Mouse (Mus musculus) forebrain, embryonic 11.5 days (tissue): ENCODE measurements around the gene Polr1c. TPM values are rescaled to one million over a fixed set of nuclear protein-coding genes. Genes with fewer than 3 reads are reported as not detected.
A peak's percentile ranks its signal among the peaks of the same experiment; 100 is the strongest.

Experiments
- ATAC-seq: fragments of 200-750 bp; cut with Nextera tagmentation; replicated peaks from 2 replicates; pipeline ENCODE4 v1.8.0; 2017; ENCODE audit warnings: moderate TSS enrichment; ENCODE audit not compliant: low FRiP score
- DNase-seq: peaks from one replicate; pipeline ENCODE4 v3.0.0-alpha.2; 2017; ENCODE audit warnings: low spot score
- H3K27ac ChIP-seq: fragments of 300-500 bp; sonication (generic); 2 replicates; pipeline ENCODE4 v1.5.1; 2014; ENCODE audit warnings: low read depth, low read length
- H3K27me3 ChIP-seq: fragments of 300-500 bp; sonication (generic); 2 replicates; pipeline ENCODE4 v1.6.1; 2014; ENCODE audit warnings: mild to moderate bottlenecking, low read length, mixed read lengths; ENCODE audit not compliant: control insufficient read depth, insufficient read depth
- H3K36me3 ChIP-seq: fragments of 300-500 bp; sonication (generic); 2 replicates; pipeline ENCODE4 v1.6.1; 2014; ENCODE audit warnings: mild to moderate bottlenecking, low read length, moderate library complexity, mixed read lengths; ENCODE audit not compliant: control insufficient read depth, insufficient read depth
- H3K4me1 ChIP-seq: fragments of 300-500 bp; sonication (generic); replicated peaks from 2 replicates; pipeline ENCODE4 v1.6.1; 2014; ENCODE audit warnings: low read length, mixed read lengths; ENCODE audit not compliant: control insufficient read depth, insufficient read depth
- H3K4me2 ChIP-seq: fragments of 300-500 bp; sonication (generic); 2 replicates; pipeline ENCODE4 v1.6.1; 2014; ENCODE audit warnings: low read depth, mild to moderate bottlenecking, low read length, moderate library complexity, mixed read lengths; ENCODE audit not compliant: severe bottlenecking
- H3K4me3 ChIP-seq: fragments of 300-500 bp; sonication (generic); 2 replicates; pipeline ENCODE4 v1.5.1; 2014; ENCODE audit warnings: low read depth, low read length
- H3K9ac ChIP-seq: fragments of 300-500 bp; sonication (generic); 2 replicates; pipeline ENCODE4 v1.6.1; 2014; ENCODE audit warnings: low read length
- H3K9me3 ChIP-seq: fragments of 300-500 bp; sonication (generic); 2 replicates; pipeline ENCODE4 v1.6.1; 2016; ENCODE audit warnings: low read length, mixed read lengths; ENCODE audit not compliant: control insufficient read depth
- WGBS: fragments of 180-500 bp; shearing (Covaris S2); extraction: QIAGEN DNeasy Blood & Tissue Kit; methylation state at CpG from one replicate; pipeline ENCODE4 v1.1.7; 2014; 5-methylcytosine and 5-hydroxymethylcytosine counted together
- polyA plus RNA-seq: library from polyadenylated mRNA; unstranded; fragments of >200 nt; fragmentation: Nextera tagmentation; extraction: Ambion mirVana; gene quantifications from 2 replicates; pipeline ENCODE4 v1.2.1, GENCODE M21; 2014

The Polr1c gene
- polyA plus RNA-seq, 1 experiment from 2014 or later, result 111 TPM

DNA sequence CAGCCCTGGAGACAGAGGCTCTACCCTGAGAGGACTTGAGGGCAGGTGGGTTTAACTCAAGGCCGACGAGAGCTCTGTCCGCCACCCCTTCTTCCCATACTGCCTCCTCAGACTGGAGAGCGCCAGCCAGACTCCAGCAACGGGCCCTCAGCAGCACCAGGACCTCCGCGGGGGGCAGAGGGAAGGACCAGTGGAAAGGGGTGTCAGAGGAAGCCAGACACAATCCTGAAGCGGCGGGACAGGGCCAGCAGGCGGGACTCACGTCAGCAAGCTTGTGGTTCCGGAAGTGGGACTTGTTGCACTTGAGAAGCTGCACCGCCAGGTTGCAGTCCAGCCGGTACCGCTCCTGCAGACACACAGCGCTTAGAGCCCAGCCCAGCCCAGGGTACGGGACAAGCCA lies 11.8 kb upstream of the Polr1c start:
- Histone ChIP-seq H3K36me3 (peaks cover 16% of the 10 kb centered on the region), H3K27me3 (peaks cover 5% of the 10 kb centered on the region; the same call in 1 of the 2 replicates), H3K4me3 (no peak overlapping the region), H3K4me1 (no peaks in the 10 kb centered on the region), H3K4me2 (no peak overlapping the region), H3K9me3 (no peaks in the 10 kb centered on the region; the same call in 1 of the 2 replicates), H3K9ac (no peak overlapping the region), H3K27ac (no peak overlapping the region)
- DNase-seq (no peak), ATAC-seq (no peak)
- WGBS, result 88% methylated on average over 17 of the region's 17 CpGs

DNA sequence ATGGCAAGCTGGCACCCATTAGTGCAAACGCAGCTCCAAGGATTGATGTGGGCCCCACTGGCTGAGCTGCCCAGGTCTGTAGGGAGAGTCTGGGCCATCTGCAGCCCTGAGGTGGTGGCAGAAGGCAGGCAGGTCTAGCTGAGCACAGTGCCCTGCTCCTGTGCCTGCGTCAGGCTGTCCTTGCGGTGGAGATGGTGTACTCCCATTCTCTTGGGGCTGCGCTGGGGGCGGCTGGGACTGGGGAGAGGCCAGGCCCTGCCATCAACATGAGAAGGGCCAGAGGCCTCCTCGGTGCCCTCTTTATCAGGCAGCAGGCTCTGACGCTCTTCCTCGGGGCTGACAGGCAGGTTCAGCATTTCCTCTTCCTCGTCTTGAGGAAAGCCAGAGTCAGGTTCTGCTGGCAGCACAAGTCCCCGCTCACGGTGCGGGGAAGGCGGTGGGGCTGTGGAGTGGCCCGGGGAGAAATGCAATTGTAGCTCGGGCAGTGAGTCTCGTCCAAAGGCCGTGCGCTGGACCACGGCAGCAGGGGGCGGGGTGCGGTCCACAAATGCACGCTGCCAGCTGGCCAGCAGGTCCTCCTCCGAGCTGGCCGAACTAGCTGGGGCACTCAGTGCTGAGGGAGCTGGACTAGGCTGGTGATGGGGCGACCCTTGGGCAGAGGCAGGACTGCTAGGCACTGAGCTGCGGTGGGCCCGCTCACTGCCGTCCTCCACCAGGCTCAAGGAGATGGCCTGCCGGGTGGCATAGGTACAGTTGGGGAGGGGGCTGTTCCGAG lies 10.6 kb upstream of the Polr1c start:
- Histone ChIP-seq H3K27me3 (peaks cover 5% of the 10 kb centered on the region; the same call in 1 of the 2 replicates), H3K36me3 (peaks cover 12% of the 10 kb centered on the region), H3K9ac (no peak overlapping the region), H3K4me1 (0 out of 2 replicates have a peak, but pooled peaks cover under 1% of the 10 kb centered on the region), H3K9me3 (no peaks in the 10 kb centered on the region; the same call in 1 of the 2 replicates), H3K4me3 (no peak overlapping the region), H3K4me2 (no peak overlapping the region), H3K27ac (no peak overlapping the region)
- 88% methylated on average over 30 of the region's 30 CpGs for WGBS
- ATAC-seq (no peak), DNase-seq (no peak)

DNA sequence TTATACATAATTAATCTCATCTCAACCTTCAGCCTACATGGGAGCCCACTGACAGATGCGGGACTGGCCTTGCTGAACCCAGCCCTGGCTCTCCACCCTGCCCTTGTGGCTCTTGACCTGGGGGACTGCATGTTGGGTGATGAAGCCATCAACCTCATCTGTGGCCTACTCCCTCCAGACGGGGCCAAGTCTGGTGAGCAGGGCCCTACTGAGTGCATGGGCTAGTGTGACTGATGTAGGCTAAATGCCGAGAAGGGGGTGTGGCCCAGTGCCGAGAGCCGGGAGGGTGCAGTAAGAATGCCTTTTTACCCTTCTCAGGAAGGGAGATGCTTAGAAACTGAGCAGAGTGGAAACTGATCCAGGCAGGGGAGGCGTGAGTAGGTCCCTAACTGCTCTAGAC lies 7.3 kb upstream of the Polr1c start:
- Histone ChIP-seq H3K4me1 (0 out of 2 replicates have a peak, but pooled peaks cover 2% of the 10 kb centered on the region), H3K27me3 (peaks cover 5% of the 10 kb centered on the region; the same call in 1 of the 2 replicates), H3K36me3 (peaks cover 9% of the 10 kb centered on the region; the same call in 1 of the 2 replicates), H3K9me3 (no peaks in the 10 kb centered on the region; the same call in 1 of the 2 replicates), H3K4me2 (no peak overlapping the region), H3K4me3 (no peak overlapping the region), H3K27ac (no peak overlapping the region), H3K9ac (no peak overlapping the region)
- ATAC-seq, result no peak
- DNase-seq, result no peak
- 31% methylated on average over 6 of the region's 6 CpGs for WGBS

DNA sequence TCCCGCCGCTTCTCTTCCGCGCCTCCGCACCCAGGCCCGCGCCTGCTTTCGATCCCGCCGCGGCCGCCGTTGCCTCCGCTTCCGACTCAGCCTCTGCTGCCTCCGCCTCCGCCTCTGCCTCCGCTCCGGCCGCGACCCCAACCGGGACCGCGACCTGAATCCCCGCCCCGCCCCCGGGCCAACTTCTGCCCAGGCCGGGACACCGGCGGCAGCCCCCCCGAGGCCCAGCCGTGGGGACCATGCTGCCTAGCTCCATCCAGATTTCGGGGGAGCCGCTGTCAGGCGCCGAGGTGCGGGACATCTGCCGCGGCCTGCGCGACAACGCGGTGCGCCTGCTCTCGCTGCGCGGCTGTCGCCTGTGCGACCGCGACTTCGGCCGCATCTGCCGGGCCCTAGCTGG lies 6.3 kb upstream of the Polr1c start:
- H3K4me1 ChIP-seq, result peaks cover 3% of the 10 kb centered on the region; the same call in 1 of the 2 replicates
- no peak overlapping the region for H3K27ac ChIP-seq
- peaks cover 5% of the 10 kb centered on the region; the same call in 1 of the 2 replicates for H3K27me3 ChIP-seq
- peak overlapping the region; percentile 72 for H3K9ac ChIP-seq
- DNase-seq (no peak), ATAC-seq (no peak; the same call in none of the 2 replicates)
- 1% methylated on average over 39 of the region's 54 CpGs for WGBS
- peaks cover 4% of the 10 kb centered on the region; the same call in 1 of the 2 replicates for H3K36me3 ChIP-seq
- H3K4me3 ChIP-seq, result peak overlapping the region; percentile 61
- peak overlapping the region; percentile 99 for H3K4me2 ChIP-seq
- no peaks in the 10 kb centered on the region; the same call in 1 of the 2 replicates for H3K9me3 ChIP-seq

DNA sequence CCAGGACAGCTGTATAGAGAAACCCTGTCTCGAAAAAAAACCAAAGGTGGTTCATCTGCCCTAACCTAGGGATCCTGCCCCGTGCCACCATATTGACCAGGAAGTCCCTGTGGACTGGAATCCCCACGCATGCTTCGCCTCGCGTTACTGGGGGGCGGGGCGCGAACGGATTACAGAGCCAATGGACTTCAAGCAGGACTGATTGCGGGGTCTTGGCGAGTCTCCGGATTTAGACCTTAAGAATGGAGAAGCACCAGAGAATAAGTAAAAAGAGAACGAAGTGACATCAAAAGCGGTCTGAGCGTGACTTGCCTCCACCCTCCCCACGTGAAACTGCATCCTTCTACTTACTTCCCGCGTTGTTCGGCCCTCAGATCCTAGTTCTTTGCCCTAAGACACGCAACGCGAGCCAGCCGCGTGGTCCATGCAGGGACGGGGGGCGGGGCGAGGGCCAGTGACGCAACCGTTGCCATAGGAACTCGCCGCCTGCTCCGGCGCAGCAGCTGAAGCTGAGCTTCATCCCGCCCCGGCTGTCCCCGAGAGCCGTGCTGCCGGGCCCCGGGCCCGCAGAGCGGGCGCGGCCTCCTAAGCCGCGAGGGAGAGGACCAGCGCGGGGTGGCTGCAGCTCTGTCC lies 5.7 kb upstream of the Polr1c start, which contains the start of gene Lrrc73:
Gene Lrrc73 (plus strand): TSS at position 80 of the 633 bp plus-strand sequence.
- peak within 1 kb of the TSS; percentile 61 for H3K4me3 ChIP-seq
- WGBS, result 2% methylated on average over 40 of the region's 48 CpGs
- H3K9ac ChIP-seq, result peak within 1 kb of the TSS; percentile 72
- H3K27me3 ChIP-seq, result peaks cover 5% of the 10 kb centered on the region; the same call in 1 of the 2 replicates
- no peaks in the 10 kb centered on the region; the same call in 1 of the 2 replicates for H3K9me3 ChIP-seq
- peak; percentile 91 for ATAC-seq
- peak; percentile 95 for DNase-seq
- H3K4me1 ChIP-seq, result peaks cover 9% of the 10 kb centered on the region; the same call in 1 of the 2 replicates
- no peak within 1 kb of the TSS for H3K27ac ChIP-seq
- H3K36me3 ChIP-seq, result peaks cover 4% of the 10 kb centered on the region; the same call in 1 of the 2 replicates
- peak within 1 kb of the TSS; percentile 99 for H3K4me2 ChIP-seq

DNA sequence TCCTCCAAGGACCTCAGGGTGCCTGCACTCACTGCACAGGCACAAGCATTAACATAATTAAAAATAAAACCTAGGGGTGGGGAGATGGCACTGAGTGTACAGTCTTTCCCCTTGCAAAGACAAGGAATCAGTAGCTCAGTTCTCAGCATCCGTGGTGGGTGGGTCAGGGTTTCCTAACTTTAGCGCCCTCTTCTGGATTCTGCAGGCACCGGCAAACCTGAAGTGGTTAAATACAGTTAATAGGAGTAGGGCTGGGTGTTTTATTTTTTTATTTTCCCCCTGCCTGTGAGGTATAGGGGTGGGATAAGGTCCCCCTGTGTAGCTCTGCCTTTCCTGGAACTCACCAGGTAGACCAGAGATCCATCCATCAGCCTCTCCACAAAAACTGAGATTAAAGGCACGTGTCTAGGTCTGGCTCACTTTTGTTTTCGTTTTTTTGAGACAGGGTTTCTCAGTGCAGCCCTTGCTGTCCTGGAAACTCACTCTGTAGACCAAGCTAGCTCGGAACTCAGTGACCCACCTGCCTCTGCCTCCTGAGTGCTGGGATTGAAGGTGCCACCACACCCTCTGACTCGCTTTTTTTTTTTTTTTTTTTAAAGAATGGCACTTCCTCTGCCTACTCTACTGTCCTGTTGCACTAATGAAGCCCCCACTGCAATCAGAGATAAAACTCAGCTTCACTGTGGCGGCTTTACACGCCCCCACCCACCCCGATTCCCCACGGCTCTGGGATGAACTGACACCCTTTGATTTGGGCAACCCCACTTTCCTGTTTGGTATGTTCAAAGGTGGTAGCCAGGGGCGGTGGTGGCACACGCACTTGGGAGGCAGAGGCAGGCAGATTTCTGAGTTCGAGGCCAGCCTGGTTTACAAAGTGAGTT lies 5.0 kb upstream of the Polr1c start:
- peak overlapping the region; percentile 72 for H3K9ac ChIP-seq
- peaks cover 4% of the 10 kb centered on the region; the same call in 1 of the 2 replicates for H3K36me3 ChIP-seq
- ATAC-seq, result no peak
- H3K4me3 ChIP-seq, result peak overlapping the region; percentile 61; the same call in 1 of the 2 replicates
- DNase-seq, result peak; percentile 73
- H3K27ac ChIP-seq, result no peak overlapping the region
- no peaks in the 10 kb centered on the region; the same call in 1 of the 2 replicates for H3K9me3 ChIP-seq
- peaks cover 5% of the 10 kb centered on the region; the same call in 1 of the 2 replicates for H3K27me3 ChIP-seq
- 59% methylated on average over 13 of the region's 14 CpGs for WGBS
- peak overlapping the region; percentile 99 for H3K4me2 ChIP-seq
- H3K4me1 ChIP-seq, result peaks cover 10% of the 10 kb centered on the region; the same call in 1 of the 2 replicates

DNA sequence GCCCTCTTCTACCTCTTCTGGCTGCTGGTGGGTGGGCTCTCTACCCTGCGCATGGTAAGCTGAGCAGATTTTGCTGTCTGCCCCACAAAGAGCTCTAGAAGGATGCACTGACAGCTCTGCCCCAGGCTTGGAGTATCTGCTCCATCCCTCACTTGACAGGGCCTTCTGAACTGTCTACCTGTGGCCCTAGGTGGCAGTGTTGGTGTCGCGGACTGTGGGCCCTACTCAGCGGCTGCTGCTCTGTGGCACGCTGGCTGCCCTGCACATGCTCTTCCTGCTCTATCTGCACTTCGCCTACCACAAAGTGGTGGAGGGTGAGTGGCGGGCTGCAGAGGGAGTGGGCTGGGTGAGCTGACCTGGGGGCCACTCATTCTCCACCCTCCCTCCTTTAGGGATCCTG lies 3.3 kb upstream of the Polr1c start:
- H3K36me3 ChIP-seq, result peaks cover 4% of the 10 kb centered on the region; the same call in 1 of the 2 replicates
- no peak overlapping the region for H3K27ac ChIP-seq
- no peak for DNase-seq
- no peaks in the 10 kb centered on the region for H3K9me3 ChIP-seq
- no peak for ATAC-seq
- no peak overlapping the region for H3K4me2 ChIP-seq
- H3K27me3 ChIP-seq, result peaks cover 5% of the 10 kb centered on the region; the same call in 1 of the 2 replicates
- 82% methylated on average over 7 of the region's 7 CpGs for WGBS
- H3K4me3 ChIP-seq, result no peak overlapping the region
- peaks cover 15% of the 10 kb centered on the region; the same call in 1 of the 2 replicates for H3K4me1 ChIP-seq
- H3K9ac ChIP-seq, result no peak overlapping the region
